Mouse (Mus musculus): ENCODE results near the gene Hras. TPM values are rescaled to one million over a fixed set of nuclear protein-coding genes. Genes with fewer than 3 reads are reported as not detected.

Hras gene
- total and polyA plus RNA-seq, 3 experiments, result 149 to 183 TPM; not detected in 1

GRCm38 (mm10) chr7:141215101-141215879, 21.5 kb upstream of the Hras start, which contains the start of gene Rassf7 (continued):
- TF ChIP-seq POLR2AphosphoS5 (IDR thresholded peaks at IDR 0.05; ENCODE audit: borderline replicate concordance, low read depth, low read length) (no peak), TAL1 (IDR thresholded peaks at IDR 0.05; ENCODE audit: low read length) (no peak), ZKSCAN1 (IDR thresholded peaks at IDR 0.05; ENCODE audit: low read depth, low read length) (no peak), HCFC1 (IDR thresholded peaks at IDR 0.05; ENCODE audit: low read depth, low read length) (peak; percentile 65; the same call in 1 of the 2 replicates), MXI1 (IDR thresholded peaks at IDR 0.05; ENCODE audit: low read depth, low read length) (0 out of 2 replicates have a peak, but pooled peaks have one; percentile 46), TBP (IDR thresholded peaks at IDR 0.05; ENCODE audit: low read depth, low read length) (no peak), ZNF384 (IDR thresholded peaks at IDR 0.05; ENCODE audit: low read depth, low read length) (no peak), POLR2A (IDR thresholded peaks at IDR 0.05; ENCODE audit: control insufficient read depth in 1 of 2, insufficient read depth in 1 of 2, low read depth in 1 of 2, low read length in 2 of 2, poor library complexity in 1 of 2) (no peak), UBTF (IDR thresholded peaks at IDR 0.05; ENCODE audit: borderline replicate concordance, insufficient read depth, low read depth, low read length) (no peak), RCOR1 (IDR thresholded peaks at IDR 0.05; ENCODE audit: low read depth, low read length) (no peak), E2F4 (IDR thresholded peaks at IDR 0.05; ENCODE audit: borderline replicate concordance, low read depth, low read length) (no peak), MAFK (IDR thresholded peaks at IDR 0.05; ENCODE audit: borderline replicate concordance, low read depth, low read length) (no peak), POLR2AphosphoS2 (IDR thresholded peaks at IDR 0.05; ENCODE audit: low read length) (no peak), USF1 (IDR thresholded peaks at IDR 0.05; ENCODE audit: low read depth, low read length) (0 out of 2 replicates have a peak, but pooled peaks have one; percentile 9)

GRCm38 (mm10) chr7:141214310-141214709, 20.5 kb upstream of the Hras start:
- Histone ChIP-seq H3K36me3 (ENCODE audit: control insufficient read depth in 1 of 2, insufficient read depth in 2 of 2, low read length in 2 of 2) (no peaks in the 10 kb centered on the region; a peak in 1 of 4 replicates), H3K9ac (ENCODE audit: control insufficient read depth, low read depth, low read length, poor library complexity, severe bottlenecking) (no peak overlapping the region), H3K79me2 (ENCODE audit: control insufficient read depth, insufficient read depth, low read length, poor library complexity) (no peaks in the 10 kb centered on the region; the same call in 1 of the 2 replicates), H3K4me1 (ENCODE audit: control insufficient read depth in 1 of 2, insufficient read depth in 2 of 2, low read length in 2 of 2) (peaks cover 0 to 10% of the 10 kb centered on the region in 2 experiments; a peak in 2 of 4 replicates), H3K27ac (ENCODE audit: control insufficient read depth, low read depth, low read length) (no peak overlapping the region), H3K27me3 (ENCODE audit: control insufficient read depth in 1 of 2, insufficient read depth in 2 of 2, low read length in 2 of 2) (peaks cover 0 to 1% of the 10 kb centered on the region in 2 experiments; a peak in 1 of 4 replicates), H3K4me3 (ENCODE audit: control insufficient read depth in 1 of 2, insufficient read depth in 1 of 2, low read depth in 2 of 2, low read length in 2 of 2) (no peak overlapping the region), H3K9me3 (replicated peaks; ENCODE audit: insufficient read depth, low read length) (no peaks in the 10 kb centered on the region)
- TF ChIP-seq MEF2A (IDR thresholded peaks at IDR 0.05; ENCODE audit: extremely low read depth, insufficient replicate concordance, low read depth, low read length, poor library complexity, severe bottlenecking), result no peak
- DNase-seq (ENCODE audit: low read depth, low spot score), result no peak

Measured in MEL (cell line).